Mouse (Mus musculus) left cerebral cortex, postnatal 10 days (tissue): ENCODE measurements around the gene Arx. TPM values are rescaled to one million over a fixed set of nuclear protein-coding genes. Genes with fewer than 3 reads are reported as not detected.

Experiments
- DNase-seq, 2 experiments: peaks; one replicate each; pipeline ENCODE4 v3.0.0; 2021 to 2022; ENCODE audit warnings: low spot score in 2 of 2, mixed read lengths in 1 of 2; ENCODE audit errors: extremely low spot score in 1 of 2
- intact Hi-C: fragments of 180-260 bp; cut with DNase I; formaldehyde crosslinking; loops from one replicate; pipeline ENCODE4 v1.15.1; 2025
- total RNA-seq, 2 experiments: library from RNA; stranded (reverse); gene quantifications; 2 replicates each; pipeline ENCODE4 v1.2.3; 2021

Gene Arx
- total RNA-seq, result 10 to 100 TPM; 26.5 to 28.5 TPM

- intact Hi-C loops, result loop anchor here (2.0 to 10.0 kb wide), 2 partner anchors 178 to 218 kb away; no protein-coding TSS in a partner anchor
- DNase-seq, result peak; percentile 64 to 77
Observed at GRCm38 (mm10) chrX:93286291-93286893, at the start of gene Arx. Gene Arx (plus strand): TSS chrX:93286445.

GRCm38 (mm10) chrX:93251329-93251728 is 34.9 kb upstream of the Arx start:
- DNase-seq, result no peak
- intact Hi-C loops, result no loop called here

- intact Hi-C loops, result no loop called here
- no peak for DNase-seq
Observed at GRCm38 (mm10) chrX:93275689-93276088, 10.6 kb upstream of the Arx start.

- DNase-seq, result no peak
- intact Hi-C loops, result loop anchor here (10.0 kb wide), 1 partner anchor 185 kb away; no protein-coding TSS in a partner anchor
Observed at GRCm38 (mm10) chrX:93279940-93280339, 6.3 kb upstream of the Arx start.

GRCm38 (mm10) chrX:93281028-93281723 is 5.1 kb upstream of the Arx start:
- intact Hi-C loops, result loop anchor here (10.0 kb wide), 1 partner anchor 184 kb away; no protein-coding TSS in a partner anchor
- peak; percentile 50 to 57 for DNase-seq

GRCm38 (mm10) chrX:93281756-93282155 is 4.5 kb upstream of the Arx start:
- DNase-seq, result no peak
- intact Hi-C loops, result loop anchor here (10.0 kb wide), 1 partner anchor 183 kb away; no protein-coding TSS in a partner anchor

GRCm38 (mm10) chrX:93285091-93285490 is 1.2 kb upstream of the Arx start:
- intact Hi-C loops, result loop anchor here (10.0 kb wide), 1 partner anchor 180 kb away; no protein-coding TSS in a partner anchor

GRCm38 (mm10) chrX:93288339-93288738 is 2.1 kb downstream of the Arx start:
- intact Hi-C loops, result loop anchor here (10.0 kb wide), 1 partner anchor 176 kb away; no protein-coding TSS in a partner anchor
- DNase-seq, result no peak

More at GRCm38 (mm10) chrX:93285091-93285490, 1.2 kb upstream of the Arx start:
- DNase-seq, result no peak

- intact Hi-C loops, result loop anchor here (10.0 kb wide), 1 partner anchor 176 kb away; no protein-coding TSS in a partner anchor
- no peak for DNase-seq
Observed at GRCm38 (mm10) chrX:93289076-93289475, 2.8 kb downstream of the Arx start.

- intact Hi-C loops, result loop anchor here (10.0 kb wide), 3 partner anchors 145 to 595 kb away; no protein-coding TSS in a partner anchor
- no peak for DNase-seq
Observed at GRCm38 (mm10) chrX:93289851-93290380, 3.7 kb downstream of the Arx start.

GRCm38 (mm10) chrX:93292031-93292430 is 5.8 kb downstream of the Arx start:
- intact Hi-C loops, result loop anchor here (10.0 kb wide), 2 partner anchors 143 to 593 kb away; no protein-coding TSS in a partner anchor

GRCm38 (mm10) chrX:93294736-93295490 is 8.7 kb downstream of the Arx start:
- intact Hi-C loops, result loop anchor here (5.0 to 10.0 kb wide), 3 partner anchors 140 to 590 kb away; no protein-coding TSS in a partner anchor
- no peak for DNase-seq

More at GRCm38 (mm10) chrX:93292031-93292430, 5.8 kb downstream of the Arx start:
- DNase-seq, result no peak

GRCm38 (mm10) chrX:93295819-93296218 is 9.6 kb downstream of the Arx start:
- no peak for DNase-seq
- intact Hi-C loops, result loop anchor here (5.0 to 10.0 kb wide), 3 partner anchors 139 to 589 kb away; no protein-coding TSS in a partner anchor

- DNase-seq, result no peak
- intact Hi-C loops, result loop anchor here (5.0 to 10.0 kb wide), 3 partner anchors 138 to 588 kb away; no protein-coding TSS in a partner anchor
Observed at GRCm38 (mm10) chrX:93297001-93297441, 10.8 kb downstream of the Arx start.

GRCm38 (mm10) chrX:93299046-93299626 is 12.9 kb downstream of the Arx start:
- intact Hi-C loops, result loop anchor here (5.0 to 10.0 kb wide), 3 partner anchors 136 to 586 kb away; no protein-coding TSS in a partner anchor
- DNase-seq, result peak in 1 of 2 experiments; percentile 21

- intact Hi-C loops, result loop anchor here (5.0 to 10.0 kb wide), 3 partner anchors 135 to 585 kb away; no protein-coding TSS in a partner anchor
- no peak for DNase-seq
Observed at GRCm38 (mm10) chrX:93299771-93300170, 13.5 kb downstream of the Arx start.

- intact Hi-C loops, result no loop called here
- DNase-seq, result no peak
Observed at GRCm38 (mm10) chrX:93300183-93300815, 14.1 kb downstream of the Arx start.
